Mouse (Mus musculus) hindlimb bud, embryonic 11.5 days (tissue): Measurements from ENCODE around the gene Lonp1.

Experiments used
- DNase-seq: peaks from one replicate; pipeline ENCODE4 v3.0.0-alpha.2; 2012; ENCODE audit warnings: low read depth, low spot score; ENCODE audit errors: extremely low spot score

The Lonp1 gene

DNA sequence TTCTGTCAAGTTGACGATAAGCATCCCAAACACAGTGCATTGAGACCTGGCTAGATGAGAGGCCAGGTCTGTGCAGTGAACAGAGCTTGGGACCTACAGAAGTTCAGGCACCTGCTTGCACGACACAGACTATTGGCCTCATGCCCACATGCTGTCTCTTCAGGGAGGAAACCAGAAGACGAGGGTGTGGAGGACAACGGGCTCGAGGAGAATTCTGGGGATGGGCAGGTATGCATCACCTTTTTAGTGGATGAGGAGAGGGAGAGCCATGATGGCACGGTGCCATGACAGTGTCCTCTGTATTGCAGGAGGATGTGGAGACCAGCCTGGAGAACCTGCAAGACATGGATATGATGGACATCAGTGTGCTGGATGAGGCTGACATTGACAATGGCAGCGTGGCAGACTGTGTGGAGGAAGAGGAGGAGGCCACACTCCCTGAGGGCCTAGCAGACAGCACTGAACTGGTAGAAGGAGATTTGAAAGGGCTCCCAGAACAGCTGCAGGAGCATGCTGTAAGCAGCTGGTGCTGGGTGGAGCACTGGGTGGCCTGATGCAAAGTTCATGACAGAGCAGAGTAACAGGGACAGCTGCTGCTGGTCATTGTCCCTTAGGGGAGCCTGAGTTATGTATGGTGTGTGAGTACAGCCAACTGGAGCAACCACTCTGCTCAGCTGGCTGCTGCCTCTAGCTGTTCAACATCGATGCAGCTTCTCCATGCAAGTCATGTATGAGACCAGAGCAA lies 33.0 kb downstream of the Lonp1 start:
- no peak for DNase-seq

DNA sequence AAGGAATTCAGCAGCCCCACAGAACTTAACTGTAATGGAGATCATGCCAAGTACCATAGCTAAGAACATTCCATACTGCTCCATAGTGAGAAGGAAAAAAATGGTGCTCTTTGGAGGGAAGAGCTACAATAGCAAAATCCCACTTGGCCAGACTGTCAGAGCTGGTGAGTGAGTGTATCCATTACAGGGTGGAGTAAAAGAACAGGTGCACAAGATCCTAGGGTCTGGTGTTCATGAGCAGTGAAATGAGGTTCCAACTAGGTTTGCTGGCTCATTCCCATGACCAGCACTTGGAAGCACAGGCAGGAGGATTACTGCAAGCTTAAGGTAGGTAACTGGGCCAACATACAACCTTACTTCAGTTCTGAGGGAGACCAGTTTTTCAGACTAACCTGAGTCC lies 34.1 kb downstream of the Lonp1 start:
- no peak for DNase-seq

DNA sequence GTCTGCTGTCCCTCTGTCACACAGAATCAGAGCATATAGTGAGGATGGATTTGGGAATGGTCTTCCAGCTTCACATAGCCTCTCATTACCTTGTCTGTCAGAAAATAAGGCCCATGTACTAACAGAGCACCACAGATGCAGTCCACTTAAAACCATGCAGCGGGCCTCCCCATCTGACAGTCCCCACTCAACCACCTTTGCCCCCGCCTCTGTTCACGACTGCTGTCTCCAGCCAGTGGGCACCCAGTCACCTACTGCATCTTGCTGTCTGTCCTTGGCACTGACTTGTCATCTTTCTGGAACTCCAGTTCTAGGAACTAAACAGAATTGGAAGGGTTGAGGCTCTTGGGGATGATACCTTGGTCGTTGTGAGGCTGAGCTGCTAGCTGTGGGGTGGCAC lies 37.8 kb downstream of the Lonp1 start:
- no peak for DNase-seq

DNA sequence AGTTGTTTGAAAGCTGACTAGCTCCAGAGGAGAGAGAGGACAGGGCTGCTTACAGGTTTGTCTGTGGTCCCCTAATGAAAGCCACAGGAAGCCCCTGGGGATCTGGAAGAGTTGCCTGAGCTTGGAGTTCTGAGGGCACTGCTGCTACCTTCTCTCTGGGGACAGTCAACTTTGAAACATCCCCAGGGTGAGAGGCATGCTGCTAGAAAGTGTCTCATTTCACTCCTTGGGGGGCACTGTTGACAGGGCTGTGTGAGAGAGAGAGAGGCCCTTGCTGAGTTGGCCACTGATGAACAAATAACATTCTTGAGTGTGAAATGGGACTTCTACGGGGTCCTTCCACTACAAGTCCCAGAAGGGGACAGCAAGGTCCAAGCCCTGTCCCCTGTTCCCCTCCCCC lies 38.9 kb downstream of the Lonp1 start:
- DNase-seq: no peak

DNA sequence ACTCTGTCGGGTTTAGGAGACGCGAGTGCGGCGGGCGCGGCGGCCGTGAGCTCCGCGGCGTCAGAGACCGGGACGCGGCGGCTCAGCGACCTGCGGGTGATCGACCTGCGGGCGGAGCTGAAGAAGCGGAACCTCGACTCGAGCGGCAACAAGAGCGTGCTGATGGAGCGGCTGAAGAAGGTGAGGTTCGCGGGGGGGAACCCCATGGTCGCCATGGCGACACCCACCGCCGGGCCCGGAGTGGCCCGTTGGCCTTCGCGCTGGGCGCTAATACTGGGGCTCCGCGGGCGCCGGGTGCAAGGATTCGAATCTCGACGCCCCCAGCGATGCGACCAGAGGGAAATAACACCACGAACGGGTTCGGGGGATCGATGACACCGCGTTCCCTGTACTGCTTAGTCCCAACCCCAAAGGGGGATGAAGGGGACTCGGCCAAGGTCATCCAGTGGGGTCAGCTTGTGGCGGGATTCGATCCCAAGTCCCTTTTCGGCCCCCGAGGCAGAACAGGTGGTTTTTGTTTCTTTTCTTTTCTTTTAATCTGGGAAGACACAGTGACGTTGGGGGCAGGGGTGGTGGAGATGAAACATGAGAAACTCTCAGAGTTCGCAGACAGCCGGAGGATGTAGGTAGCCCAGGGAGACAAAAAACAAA lies 41.4 kb downstream of the Lonp1 start:
- no peak for DNase-seq

DNA sequence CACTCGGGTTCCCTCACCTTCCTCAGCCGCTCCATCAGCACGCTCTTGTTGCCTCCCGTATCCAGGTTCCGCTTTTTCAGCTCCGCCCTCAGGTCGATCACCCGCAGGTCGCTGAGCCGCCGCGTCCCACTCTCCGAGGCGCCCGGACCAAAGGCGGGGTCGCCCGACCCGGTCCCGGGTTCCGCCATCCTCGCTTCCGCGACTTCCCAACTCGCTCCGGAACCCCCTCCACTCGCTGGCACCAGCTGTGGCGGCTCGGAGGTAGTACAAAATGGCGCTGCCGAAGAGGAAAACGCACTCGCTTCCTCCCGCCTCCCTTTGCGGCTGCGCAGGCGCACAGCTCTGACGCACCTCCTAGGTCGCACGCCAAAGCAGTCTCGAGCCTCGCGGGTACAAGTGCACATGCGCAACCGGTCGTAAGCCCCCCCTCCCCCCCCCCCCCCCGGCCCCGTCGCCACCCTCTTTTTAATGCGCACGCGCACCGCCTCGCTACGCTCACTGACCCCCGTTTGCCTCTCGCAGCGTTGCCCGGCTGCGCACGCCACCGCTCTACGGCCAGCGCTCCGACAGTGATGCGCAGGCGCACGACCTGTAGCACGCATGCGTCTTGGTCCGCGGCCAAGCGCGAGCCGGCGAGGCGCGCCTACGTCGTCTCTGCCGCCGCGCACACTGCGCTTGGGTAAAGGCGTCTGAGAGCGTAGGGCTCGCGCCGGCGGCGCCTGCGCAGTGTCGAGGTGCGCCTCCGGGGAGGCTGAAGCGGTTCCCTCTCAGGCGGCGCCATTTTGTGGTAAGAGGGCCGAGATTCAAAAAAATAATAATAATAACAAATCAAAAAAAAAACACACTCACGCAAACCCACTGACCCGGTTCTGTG lies 42.2 kb downstream of the Lonp1 start, which contains the start of the genes Safb2 and Safb:
TSS of gene Safb2 (minus strand) at position 329 of the 874 bp plus-strand sequence.
TSS of gene Safb (plus strand) at position 569 of the 874 bp plus-strand sequence.
- peak; percentile 97 for DNase-seq

DNA sequence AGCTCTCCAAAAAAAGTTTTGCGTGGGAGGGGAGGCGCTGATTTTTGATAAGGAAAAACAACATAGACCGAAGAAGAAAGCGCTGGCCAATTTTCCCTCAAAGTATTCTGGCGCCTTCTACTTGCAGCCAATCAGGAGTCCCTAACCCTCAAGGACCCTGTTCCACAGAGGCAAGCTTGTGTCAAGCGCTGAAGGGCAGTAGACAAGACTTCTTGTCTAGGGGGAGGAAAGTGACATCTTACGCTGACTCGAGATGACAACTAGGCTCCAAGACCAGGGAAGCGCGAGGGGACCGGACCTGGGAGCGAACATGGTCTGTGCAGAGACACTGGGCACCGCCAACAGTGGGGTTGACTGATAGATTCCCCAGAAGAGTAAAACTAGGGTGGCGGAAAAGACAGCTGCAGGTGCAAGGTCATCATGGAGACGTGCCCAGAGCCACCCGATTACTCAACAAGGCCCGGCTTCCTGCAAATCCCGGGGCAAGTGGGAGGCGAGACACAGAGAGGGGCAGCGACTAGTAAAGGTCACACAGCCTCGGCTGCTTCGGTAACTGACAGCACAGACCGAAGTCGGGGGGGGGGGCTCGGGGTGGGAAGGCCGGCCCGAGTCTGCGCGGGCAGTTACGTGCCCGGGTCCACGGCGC lies 43.0 kb downstream of the Lonp1 start:
- DNase-seq: no peak

DNA sequence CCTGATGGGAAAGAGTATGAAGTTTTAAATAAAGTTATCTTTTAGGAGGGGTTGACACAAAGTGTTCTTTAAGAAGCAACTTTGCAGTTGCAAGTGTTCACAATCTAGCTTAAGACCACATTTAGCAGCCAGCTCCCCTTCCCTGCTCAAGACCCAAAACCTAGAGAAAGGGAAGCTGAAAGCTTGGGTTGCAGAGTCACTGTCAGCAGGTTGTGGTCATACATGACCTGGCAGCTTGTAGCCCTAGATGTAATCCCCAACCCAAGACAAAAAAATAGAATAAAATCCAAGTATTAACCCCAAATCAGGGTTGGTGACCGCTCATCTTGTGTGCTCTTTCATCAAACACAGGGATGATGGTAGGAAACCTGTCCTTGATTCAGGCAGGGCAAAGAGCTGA lies 43.6 kb downstream of the Lonp1 start:
- no peak for DNase-seq

DNA sequence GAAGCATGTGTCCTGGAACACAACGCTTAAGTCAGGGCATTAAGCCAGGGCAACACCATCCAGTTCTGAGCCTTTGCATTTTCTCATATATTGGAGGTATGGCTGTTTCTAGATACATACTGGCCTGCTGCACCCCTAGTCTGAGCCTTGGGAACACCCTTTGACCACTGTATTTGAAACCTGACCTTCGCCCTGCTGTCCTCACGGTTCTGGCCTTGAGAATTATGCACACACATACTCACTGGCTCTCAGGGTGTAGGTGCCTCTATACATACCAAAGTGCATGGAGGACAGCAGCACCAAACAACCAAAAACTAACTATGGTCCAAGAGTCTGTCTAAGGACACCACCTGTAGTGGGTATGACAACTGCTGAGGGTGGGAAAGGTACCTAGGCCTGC lies 53.7 kb downstream of the Lonp1 start:
- no peak for DNase-seq

DNA sequence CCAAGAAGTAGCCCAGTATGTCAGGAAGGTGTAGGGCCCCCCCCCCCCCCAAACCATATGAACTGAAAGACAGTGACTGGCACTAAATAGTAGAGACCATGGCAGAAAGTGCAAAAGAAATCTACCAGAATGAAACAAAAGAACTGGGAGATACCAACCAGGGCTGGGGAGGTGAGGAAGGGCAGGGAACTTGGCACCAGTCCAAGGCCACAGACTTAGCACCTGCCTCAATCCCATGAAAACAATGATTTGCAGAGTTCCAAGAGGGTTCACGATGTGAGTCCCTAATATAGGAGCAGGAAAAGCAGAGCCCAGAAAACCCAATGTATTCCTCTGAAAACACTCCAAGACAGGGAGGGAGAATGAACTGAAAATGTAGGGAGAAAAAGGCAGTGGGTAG lies 54.5 kb downstream of the Lonp1 start:
- no peak for DNase-seq

DNA sequence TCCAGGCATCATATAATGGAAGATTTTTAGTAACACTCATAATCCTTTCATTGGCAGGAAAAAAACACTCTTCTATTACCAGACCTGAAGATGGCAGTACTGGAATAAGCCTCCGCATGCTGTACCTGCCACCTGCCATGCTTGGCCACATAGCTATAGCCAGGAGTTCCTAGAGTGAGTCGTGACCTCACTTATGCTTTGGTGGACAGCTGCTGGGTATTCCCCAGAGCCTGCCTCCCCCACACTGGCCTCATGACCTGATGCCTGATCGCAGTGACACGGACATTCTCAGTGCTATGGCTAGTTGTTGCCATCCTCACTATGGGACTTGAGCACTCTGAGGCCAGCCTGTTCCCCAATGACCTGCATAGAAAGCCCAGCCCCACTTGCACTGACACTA lies 56.4 kb downstream of the Lonp1 start:
- no peak for DNase-seq

DNA sequence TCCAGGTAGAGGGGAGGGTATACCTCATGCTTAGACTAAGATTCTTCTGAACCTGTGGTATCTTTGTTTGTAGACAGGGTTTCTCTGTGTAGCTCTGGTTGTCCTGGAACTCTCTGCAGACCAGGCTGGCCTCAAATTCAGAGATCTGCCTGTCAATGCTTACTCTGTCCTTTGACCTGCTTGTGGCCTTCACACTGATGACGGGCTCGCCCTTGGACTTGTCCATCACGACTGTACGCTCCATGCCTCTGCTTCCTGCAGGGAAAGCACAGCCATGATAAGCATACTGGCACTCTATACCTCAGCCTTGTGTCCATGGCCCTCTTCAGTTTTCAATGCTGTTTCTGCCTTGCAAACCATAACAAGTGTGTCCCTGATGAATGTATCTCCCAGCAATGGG lies 59.3 kb downstream of the Lonp1 start:
- no peak for DNase-seq

DNA sequence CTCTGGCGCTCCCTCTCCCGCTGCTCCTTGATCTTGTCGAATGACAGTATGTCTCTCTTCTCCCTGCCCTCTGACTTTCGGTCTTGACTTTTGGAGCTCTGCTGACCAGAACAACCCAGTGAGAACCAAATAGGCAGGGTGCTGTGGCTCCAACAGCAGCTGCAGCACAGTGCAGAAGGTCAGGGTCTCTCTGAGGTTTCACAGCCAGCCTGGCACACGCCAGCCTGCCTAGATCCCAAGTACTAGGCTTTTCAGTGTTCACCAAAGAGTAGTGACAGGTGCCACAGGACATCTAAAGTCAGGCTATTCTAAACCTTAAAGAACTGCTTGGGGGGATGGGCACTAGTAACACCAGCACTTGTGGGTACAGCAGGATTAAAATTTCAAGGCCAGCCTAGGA lies 59.8 kb downstream of the Lonp1 start:
- DNase-seq: no peak

DNA sequence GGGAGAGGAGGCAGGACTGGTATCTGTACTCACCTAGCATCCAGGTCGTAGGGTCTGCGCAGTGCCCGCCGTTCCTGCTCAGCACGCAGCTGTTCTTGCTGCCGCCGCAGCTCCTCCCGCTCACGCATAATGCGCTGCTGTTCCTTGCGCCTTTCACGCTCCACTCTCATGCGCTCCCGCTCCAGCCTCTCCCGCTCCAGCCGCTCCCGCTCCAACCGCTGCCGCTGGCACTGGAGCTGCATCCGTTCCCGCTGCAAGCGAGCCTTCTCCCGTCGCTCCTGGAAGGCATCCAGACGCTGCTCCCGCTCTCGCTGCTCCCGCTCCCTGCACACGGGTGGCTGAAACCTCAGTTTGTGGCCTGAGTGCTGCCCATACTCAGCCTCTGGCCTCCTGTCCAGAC lies 60.4 kb downstream of the Lonp1 start:
- DNase-seq: no peak
